Mouse (Mus musculus): Measurements from ENCODE around the gene Samd8. TPM values are rescaled to one million over a fixed set of nuclear protein-coding genes. Genes with fewer than 3 reads are reported as not detected.

Samd8 gene
- polyA plus RNA-seq (2016; fragmentation: Nextera tagmentation; extraction: Ambion mirVana) = 4.1 and 5.3 TPM in 2 replicates

DNA sequence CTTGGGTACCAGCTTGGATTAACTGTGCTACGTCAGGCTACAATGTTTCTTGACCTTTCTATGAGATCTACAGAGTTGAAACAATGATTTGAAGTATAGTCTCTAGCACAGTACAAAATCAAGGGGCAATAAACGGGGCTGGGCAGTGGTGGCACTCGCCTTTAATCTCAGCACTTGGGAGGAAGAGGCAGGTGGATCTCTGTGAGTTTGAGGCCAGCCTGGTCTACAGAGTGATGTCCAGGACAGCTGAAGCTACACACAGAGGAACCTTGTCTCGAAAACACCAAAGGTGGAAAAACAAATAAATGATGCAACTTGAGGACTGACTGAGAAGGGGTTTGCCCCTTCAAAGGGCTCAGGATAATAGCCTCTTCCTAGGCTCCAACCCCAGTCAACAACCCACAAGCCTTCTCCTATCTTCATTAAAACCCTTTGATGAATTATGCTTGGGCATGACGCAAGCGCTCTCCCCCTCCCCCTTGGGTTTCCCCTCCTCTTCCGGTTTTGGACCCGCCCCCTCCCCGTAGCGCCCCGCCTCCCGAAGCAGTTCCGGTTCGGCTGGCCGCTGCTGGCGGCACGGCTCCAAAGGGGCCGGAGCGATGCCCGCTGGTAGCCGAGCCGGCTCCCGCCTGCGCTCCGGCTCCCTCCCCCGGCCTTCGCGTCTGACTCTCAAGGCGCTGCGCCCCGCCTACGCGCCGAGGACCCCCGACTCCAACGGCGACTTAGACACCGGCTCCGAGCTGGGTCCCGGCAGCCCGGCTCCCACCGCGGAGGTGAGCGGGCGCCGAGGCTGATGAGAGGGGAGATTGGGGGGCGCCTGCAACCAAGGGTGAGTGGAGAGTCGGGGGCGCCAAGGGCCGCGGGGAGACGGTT, at the start of gene Samd8:
Gene Samd8 (plus strand): TSS at position 524 of the 873 bp plus-strand sequence.
- 6% methylated on average over 52 of the region's 52 CpGs for WGBS (ENCODE audit: insufficient replicate concordance)
- peak within 1 kb of the TSS; percentile 94 for H3K9ac ChIP-seq
- peak within 1 kb of the TSS; percentile 87 for H3K4me2 ChIP-seq
- H3K27me3 ChIP-seq (replicated peaks) = peaks cover 5% of the 10 kb centered on the region
- no peaks in the 10 kb centered on the region for H3K9me3 ChIP-seq (replicated peaks)
- no peaks in the 10 kb centered on the region for H3K36me3 ChIP-seq
- H3K4me1 ChIP-seq = peaks cover 52% of the 10 kb centered on the region
- H3K27ac ChIP-seq = peak within 1 kb of the TSS; percentile 80
- ATAC-seq = peak; percentile 83
- peak within 1 kb of the TSS; percentile 88 for H3K4me3 ChIP-seq

DNA sequence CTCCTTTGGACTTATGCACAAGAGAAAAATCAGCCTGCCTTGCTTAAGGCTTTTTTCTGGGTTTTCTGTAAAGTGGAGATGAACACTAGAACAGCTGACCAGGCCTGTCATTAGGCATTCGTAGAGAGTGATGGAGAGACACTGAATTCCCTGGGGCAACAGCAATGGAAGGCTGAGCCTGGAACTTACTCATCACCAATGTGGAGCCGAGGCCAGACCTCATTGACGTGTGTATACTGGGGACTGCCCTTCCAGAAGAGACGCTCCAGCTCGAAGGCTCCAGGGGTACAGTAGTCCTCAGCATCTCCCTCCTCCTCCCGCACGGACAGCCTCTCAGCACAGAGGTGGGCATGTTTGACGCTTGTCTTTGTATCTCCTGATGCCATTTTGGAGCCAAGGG, 47.6 kb upstream of the Samd8 start:
- Histone ChIP-seq H3K27ac (no peak overlapping the region), H3K4me2 (no peak overlapping the region), H3K9me3 (replicated peaks) (no peaks in the 10 kb centered on the region), H3K27me3 (replicated peaks) (peaks cover 10% of the 10 kb centered on the region; the same call in 1 of the 2 replicates), H3K36me3 (no peaks in the 10 kb centered on the region), H3K9ac (no peak overlapping the region), H3K4me3 (no peak overlapping the region), H3K4me1 (no peaks in the 10 kb centered on the region)
- ATAC-seq = no peak
- 75% methylated on average over 8 of the region's 8 CpGs for WGBS (ENCODE audit: insufficient replicate concordance)

DNA sequence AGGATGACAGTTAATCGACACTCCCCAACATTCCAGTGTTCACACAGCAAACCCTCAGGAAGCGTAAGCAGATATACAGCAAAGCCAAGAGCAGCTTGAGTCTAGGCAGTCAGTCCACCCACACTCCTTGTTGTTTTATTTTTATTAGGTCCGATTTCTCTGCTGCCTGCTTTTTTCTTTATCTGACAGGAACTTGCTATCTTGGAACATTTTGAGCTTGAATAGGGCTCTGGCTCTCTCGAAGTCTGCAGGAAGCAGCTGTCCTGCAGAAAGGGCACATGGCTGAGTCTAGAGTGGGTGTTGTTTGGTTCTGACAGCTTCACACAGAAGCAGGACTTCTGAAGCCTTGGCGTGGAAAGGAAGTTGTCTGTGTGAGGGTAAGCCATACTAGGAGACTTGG, 47.1 kb upstream of the Samd8 start:
- no peak; the same call in 1 of the 2 replicates for ATAC-seq
- WGBS (ENCODE audit: insufficient replicate concordance) = 33% methylated on average over 5 of the region's 5 CpGs

DNA sequence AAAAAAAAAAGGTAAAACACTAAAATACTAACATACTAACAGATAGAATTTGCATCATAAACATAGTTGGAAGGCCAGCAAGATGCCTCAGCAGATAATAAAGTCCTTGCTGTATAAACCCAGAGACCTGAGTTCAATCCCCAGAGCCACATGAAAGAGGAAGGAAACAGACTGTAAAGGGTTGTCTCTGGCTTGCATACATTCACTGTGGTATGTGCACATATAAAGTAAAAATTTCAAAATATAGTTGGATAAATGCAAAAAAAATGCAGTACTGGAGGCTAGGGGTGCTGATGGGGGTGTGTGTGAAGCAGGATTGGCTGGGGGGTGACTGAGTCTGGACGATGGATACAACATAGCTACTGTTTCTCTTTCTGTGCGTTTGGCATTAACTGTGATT, 44.9 kb upstream of the Samd8 start:
- H3K27me3 ChIP-seq (replicated peaks) = peaks cover 10% of the 10 kb centered on the region; the same call in 1 of the 2 replicates
- H3K4me2 ChIP-seq = no peak overlapping the region
- no peak overlapping the region for H3K4me3 ChIP-seq
- H3K4me1 ChIP-seq = 0 out of 2 replicates have a peak, but pooled peaks cover 5% of the 10 kb centered on the region
- H3K36me3 ChIP-seq = no peaks in the 10 kb centered on the region
- no peak for ATAC-seq
- WGBS (ENCODE audit: insufficient replicate concordance) = 64% methylated on average over 2 of the region's 2 CpGs
- H3K27ac ChIP-seq = no peak overlapping the region
- no peak overlapping the region for H3K9ac ChIP-seq
- H3K9me3 ChIP-seq (replicated peaks) = no peaks in the 10 kb centered on the region

More for the DNA sequence above, 47.1 kb upstream of the Samd8 start:
- no peak overlapping the region for H3K27ac ChIP-seq
- no peaks in the 10 kb centered on the region for H3K4me1 ChIP-seq
- H3K4me3 ChIP-seq = no peak overlapping the region
- H3K36me3 ChIP-seq = no peaks in the 10 kb centered on the region
- H3K9ac ChIP-seq = no peak overlapping the region
- H3K9me3 ChIP-seq (replicated peaks) = no peaks in the 10 kb centered on the region
- H3K4me2 ChIP-seq = no peak overlapping the region
- H3K27me3 ChIP-seq (replicated peaks) = peaks cover 10% of the 10 kb centered on the region; the same call in 1 of the 2 replicates

DNA sequence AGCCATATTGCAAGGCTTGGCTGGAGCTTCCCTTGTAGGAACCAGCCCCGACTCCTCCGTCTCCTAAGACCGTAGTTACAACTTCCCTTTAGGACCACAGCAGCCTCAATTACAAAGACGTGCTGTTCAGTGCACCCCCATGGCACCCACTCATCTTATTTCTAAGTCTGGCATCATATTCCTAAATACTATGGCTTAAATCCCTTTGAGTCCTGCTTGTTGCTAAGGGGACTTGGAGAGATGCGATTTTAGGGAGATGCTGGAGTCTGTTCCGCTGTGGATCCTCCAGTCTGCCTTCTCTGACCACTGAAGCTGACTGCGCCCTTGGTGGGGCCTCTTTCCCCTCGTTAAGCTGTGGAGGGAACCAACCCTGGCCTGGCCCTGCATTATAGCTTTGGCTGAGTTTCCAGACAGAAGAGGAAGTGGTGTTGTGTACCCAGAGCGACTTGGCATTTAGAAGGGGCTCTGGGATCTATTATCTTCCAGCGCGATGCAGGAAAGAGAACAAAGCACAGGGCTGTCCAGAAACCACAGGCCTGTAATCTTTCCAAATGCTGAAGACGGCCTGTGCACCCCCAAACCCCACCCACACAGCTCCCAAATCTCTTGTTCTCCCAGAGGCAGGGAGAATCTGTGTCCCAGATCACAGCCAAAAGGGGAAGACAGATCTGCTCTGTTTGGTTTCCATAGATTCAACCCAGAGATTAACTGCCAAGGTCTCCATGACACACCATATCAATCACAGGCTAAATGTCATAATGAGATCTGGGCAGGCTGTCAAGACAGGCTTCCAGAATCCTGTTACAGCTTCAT, 43.4 kb upstream of the Samd8 start:
- Histone ChIP-seq H3K4me1 (0 out of 2 replicates have a peak, but pooled peaks cover 5% of the 10 kb centered on the region), H3K4me2 (no peak overlapping the region), H3K36me3 (no peaks in the 10 kb centered on the region), H3K4me3 (no peak overlapping the region), H3K27me3 (replicated peaks) (peaks cover 10% of the 10 kb centered on the region; the same call in 1 of the 2 replicates), H3K27ac (peak overlapping the region; percentile 39; the same call in 1 of the 2 replicates), H3K9ac (no peak overlapping the region), H3K9me3 (replicated peaks) (no peaks in the 10 kb centered on the region)
- 16% methylated on average over 12 of the region's 12 CpGs for WGBS (ENCODE audit: insufficient replicate concordance)
- no peak for ATAC-seq

DNA sequence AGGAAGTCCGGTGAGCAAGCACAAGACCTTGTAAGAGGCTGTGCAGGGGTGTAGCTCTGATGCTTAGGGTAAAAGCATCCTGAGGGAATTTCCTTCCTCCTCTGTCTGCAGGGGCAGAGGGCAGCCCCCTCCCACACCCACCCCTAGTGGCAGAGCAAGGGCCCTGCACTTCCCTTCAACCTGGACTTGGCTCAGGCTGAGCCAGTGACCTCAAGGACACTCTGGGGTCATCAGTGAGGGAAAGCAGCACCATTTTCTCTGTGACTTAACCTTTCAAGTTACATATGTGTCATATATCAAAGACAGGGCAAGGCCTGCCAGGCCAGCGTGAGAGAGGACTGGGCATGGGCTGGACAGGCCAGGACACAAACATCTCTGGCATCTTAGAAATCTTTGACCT, 40.8 kb upstream of the Samd8 start:
- no peak overlapping the region for H3K27ac ChIP-seq
- 67% methylated on average over 2 of the region's 2 CpGs for WGBS (ENCODE audit: insufficient replicate concordance)
- no peak for ATAC-seq
- no peaks in the 10 kb centered on the region for H3K9me3 ChIP-seq (replicated peaks)
- no peak overlapping the region for H3K4me2 ChIP-seq
- H3K9ac ChIP-seq = no peak overlapping the region
- peaks cover 10% of the 10 kb centered on the region; the same call in 1 of the 2 replicates for H3K27me3 ChIP-seq (replicated peaks)
- H3K36me3 ChIP-seq = no peaks in the 10 kb centered on the region
- 0 out of 2 replicates have a peak, but pooled peaks cover 5% of the 10 kb centered on the region for H3K4me1 ChIP-seq
- H3K4me3 ChIP-seq = no peak overlapping the region

DNA sequence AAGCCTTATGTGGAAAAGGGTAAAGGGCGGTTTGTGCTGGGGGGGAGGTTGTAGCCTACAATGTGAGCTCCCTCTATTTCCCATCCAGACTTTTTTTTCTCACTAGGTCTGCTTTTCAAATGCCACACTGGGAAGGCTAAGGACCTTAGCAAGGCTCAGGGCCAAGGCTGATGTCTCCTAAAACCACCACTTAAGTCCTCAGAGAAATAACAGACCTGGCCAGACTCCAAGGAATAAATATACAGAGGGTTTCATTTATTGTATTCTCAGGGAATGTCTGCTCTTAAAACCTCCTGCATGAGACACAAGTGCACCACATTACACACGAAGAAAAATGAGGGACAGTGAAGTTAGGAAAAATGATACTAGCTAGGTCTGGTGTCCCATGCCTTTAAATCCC, 39.1 kb upstream of the Samd8 start:
- WGBS (ENCODE audit: insufficient replicate concordance) = 70% methylated on average over 2 of the region's 2 CpGs
- Histone ChIP-seq H3K4me1 (0 out of 2 replicates have a peak, but pooled peaks cover 5% of the 10 kb centered on the region), H3K4me2 (no peak overlapping the region), H3K36me3 (no peaks in the 10 kb centered on the region), H3K4me3 (no peak overlapping the region), H3K9ac (no peak overlapping the region), H3K27me3 (replicated peaks) (peaks cover 10% of the 10 kb centered on the region; the same call in 1 of the 2 replicates), H3K27ac (no peak overlapping the region), H3K9me3 (replicated peaks) (no peaks in the 10 kb centered on the region)
- no peak for ATAC-seq

DNA sequence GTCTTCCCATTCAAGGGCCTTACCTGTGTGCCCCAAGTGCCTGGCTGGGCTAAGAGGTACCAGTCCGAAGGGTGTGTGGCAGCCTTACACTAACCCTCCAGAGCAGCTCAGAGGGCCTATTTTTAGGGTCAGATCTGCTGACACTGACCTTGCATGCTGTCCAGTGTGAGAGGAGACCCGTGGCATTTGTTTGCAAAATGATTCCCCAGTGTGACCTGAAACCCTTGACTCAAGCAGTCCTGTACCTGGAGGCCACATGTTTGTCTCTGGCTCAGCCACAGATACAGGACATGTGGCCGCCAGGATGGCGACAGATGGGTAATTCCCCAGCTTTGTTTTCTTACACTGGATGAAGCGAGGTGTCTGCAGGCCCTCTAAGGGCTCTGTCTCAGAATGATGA, 35.8 kb upstream of the Samd8 start, which contains the start of gene Dupd1:
Gene Dupd1 (minus strand): TSS at position 91 of the 400 bp plus-strand sequence.
- ATAC-seq = no peak
- Histone ChIP-seq H3K36me3 (no peaks in the 10 kb centered on the region), H3K27me3 (replicated peaks) (no peaks in the 10 kb centered on the region; the same call in 1 of the 2 replicates), H3K9ac (no peak within 1 kb of the TSS), H3K4me3 (no peak within 1 kb of the TSS), H3K4me1 (0 out of 2 replicates have a peak, but pooled peaks cover 5% of the 10 kb centered on the region), H3K4me2 (no peak within 1 kb of the TSS), H3K9me3 (replicated peaks) (no peaks in the 10 kb centered on the region), H3K27ac (no peak within 1 kb of the TSS)
- 56% methylated on average over 5 of the region's 5 CpGs for WGBS (ENCODE audit: insufficient replicate concordance)

DNA sequence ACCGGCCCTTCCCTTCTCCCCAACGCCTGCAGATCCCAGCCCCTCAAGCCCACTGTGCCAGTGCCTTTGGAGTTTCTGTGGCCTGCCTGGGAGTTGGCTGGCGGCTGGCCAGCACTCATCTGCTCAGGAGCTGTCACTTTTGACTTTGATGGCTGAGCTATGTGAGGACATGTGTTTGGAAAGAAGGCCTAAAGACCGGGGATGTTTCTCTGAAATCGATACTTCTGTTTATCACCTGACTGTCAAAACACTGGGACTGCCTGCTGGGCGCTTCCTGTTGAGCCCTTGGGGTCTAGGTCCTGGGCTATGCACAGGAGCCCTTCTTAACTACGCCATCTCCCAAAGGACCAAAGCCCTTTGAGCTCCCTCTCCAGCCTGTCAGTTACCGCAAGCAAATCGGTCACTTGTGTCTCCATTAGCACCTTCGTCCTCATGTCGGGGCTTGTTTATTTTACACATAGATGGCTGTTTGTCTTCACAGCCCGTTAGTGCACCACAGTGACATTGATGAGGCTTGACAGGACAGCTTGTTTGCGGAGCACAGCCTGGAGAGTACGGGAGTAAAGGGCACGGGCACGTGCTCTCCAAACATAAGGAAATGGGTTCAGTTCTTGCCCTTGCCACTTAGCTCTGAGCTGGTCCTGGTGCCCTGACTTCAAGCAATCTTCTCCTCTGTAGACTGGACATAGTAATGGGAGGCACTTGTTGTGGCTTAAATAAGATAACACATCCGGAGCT, 30.5 kb upstream of the Samd8 start:
- Histone ChIP-seq H3K4me2 (no peak overlapping the region), H3K4me3 (no peak overlapping the region), H3K27ac (no peak overlapping the region)

DNA sequence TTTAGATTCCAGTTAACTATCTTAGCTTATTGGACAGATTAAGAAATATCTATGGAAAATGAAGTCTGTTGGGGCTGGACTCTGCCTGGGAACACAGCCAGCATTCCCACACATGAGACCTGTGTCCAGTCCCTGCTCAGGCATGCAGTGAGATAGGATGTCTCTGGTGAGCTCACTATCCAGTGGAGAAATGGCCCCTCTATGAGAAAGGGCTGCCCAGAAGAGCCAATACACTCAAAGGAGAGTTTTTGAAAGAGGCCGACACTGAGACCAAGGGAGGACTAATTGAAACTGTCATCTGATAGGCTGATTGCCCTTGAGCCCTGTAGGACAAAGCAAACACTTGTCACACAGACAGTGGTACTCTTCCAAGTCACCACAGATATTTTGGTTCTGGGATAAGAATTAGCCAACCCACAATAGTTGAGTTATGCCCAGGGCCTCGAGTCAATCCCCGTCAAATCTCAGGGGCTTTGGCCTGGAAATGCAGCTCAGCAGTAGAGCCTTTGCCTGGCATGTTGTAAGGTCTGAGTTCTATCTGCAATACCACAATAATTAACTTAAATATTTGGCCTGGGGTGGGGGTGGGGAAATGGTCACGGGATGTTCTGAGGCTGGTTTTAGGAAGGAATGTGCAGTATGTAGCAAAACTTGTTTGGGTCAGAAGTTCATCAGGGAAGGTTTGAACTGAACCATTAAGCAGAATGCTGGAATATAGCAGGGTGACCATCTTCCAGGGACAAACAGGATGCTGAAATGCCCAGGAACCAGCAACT, 29.7 kb upstream of the Samd8 start:
- Histone ChIP-seq H3K9me3 (replicated peaks) (no peaks in the 10 kb centered on the region), H3K9ac (no peak overlapping the region), H3K27me3 (replicated peaks) (0 out of 2 replicates have a peak, but pooled peaks cover 6% of the 10 kb centered on the region), H3K4me3 (no peak overlapping the region), H3K27ac (no peak overlapping the region), H3K4me2 (no peak overlapping the region), H3K4me1 (no peaks in the 10 kb centered on the region), H3K36me3 (no peaks in the 10 kb centered on the region)
- WGBS (ENCODE audit: insufficient replicate concordance) = 62% methylated on average over 4 of the region's 4 CpGs
- no peak for ATAC-seq

More for the DNA sequence above, 30.5 kb upstream of the Samd8 start:
- Histone ChIP-seq H3K9me3 (replicated peaks) (no peaks in the 10 kb centered on the region), H3K27me3 (replicated peaks) (0 out of 2 replicates have a peak, but pooled peaks cover 3% of the 10 kb centered on the region), H3K36me3 (no peaks in the 10 kb centered on the region), H3K9ac (no peak overlapping the region), H3K4me1 (no peaks in the 10 kb centered on the region)
- 44% methylated on average over 17 of the region's 17 CpGs for WGBS (ENCODE audit: insufficient replicate concordance)
- ATAC-seq = no peak

Measured in liver, embryonic 12.5 days (tissue).